ENCODE assay signal across 7 mouse cellular contexts in the genomic region with DNA sequence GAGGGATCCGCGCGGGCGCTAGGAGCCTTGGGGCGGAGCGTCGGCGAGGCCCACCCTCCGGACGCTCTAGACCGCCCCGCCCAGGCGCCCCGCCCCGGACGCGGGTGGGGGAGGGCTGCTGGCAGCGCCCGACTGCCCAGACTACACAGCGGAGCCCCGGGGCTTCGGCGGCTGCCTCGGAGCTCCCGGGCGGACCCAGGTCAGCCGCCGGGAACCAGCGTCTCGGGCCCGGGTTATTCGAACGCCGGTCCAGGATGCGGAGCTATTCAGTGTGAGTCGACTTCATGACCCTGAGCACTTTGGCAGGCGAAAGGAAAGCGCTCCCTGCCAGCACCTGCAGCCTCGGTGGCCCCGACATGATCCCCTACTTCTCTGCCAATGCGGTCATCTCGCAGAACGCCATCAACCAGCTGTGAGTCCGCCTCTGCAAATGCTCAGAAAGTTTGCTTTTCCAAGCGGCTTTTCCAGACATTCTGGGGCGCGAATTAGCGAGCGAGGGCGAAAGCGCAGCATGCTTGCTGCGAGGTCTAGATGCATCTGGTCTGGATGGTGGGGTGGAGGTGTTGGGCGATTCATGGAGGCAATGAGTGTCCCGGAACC.
DNase-seq lines count a peak whose midpoint lies in the region; ATAC-seq and TF ChIP-seq lines count a peak whose summit lies in the region.

No protein-coding gene starts in this region.

- H3K4me3 ChIP-seq in embryonic facial prominence, embryonic 10.5 days, result peak overlapping the region; percentile 75
- H3K4me3 ChIP-seq in intestine, postnatal 0 days (ENCODE audit: low read depth, low read length), result peak overlapping the region; percentile 61
- peak overlapping the region; percentile 74 for H3K4me3 ChIP-seq in limb, embryonic 10.5 days
- peak overlapping the region; percentile 60 for H3K4me3 ChIP-seq in midbrain, embryonic 12.5 days

- peak; percentile 98 for ATAC-seq in granulocyte monocyte progenitor cell, adult 5-6 weeks (replicated peaks; ENCODE audit: poor library complexity, severe bottlenecking)
- ATAC-seq in intestine, postnatal 0 days, result peak; percentile 99
- peak; percentile 92 for ATAC-seq in midbrain, embryonic 12.5 days (ENCODE audit: low FRiP score, low read depth)

- no peak for TF ChIP-seq CTCF in intestine, postnatal 0 days (IDR thresholded peaks at IDR 0.05; ENCODE audit: low read depth)

- under 1% methylated on average over 54 of the region's 54 CpGs for WGBS in embryonic facial prominence, embryonic 10.5 days
- 1% methylated on average over 54 of the region's 54 CpGs for WGBS in intestine, postnatal 0 days
- WGBS in limb, embryonic 10.5 days, result under 1% methylated on average over 54 of the region's 54 CpGs
- WGBS in midbrain, embryonic 12.5 days, result under 1% methylated on average over 42 of the region's 54 CpGs

- H3K27ac ChIP-seq in embryonic facial prominence, embryonic 10.5 days (replicated peaks), result peak overlapping the region; percentile 79
- H3K27ac ChIP-seq in intestine, postnatal 0 days (ENCODE audit: low read depth, low read length), result peak overlapping the region; percentile 42; the same call in 1 of the 2 replicates
- H3K27ac ChIP-seq in limb, embryonic 10.5 days, result peak overlapping the region; percentile 83
- no peak overlapping the region for H3K27ac ChIP-seq in midbrain, embryonic 12.5 days (replicated peaks)

- H3K27me3 ChIP-seq in embryonic facial prominence, embryonic 10.5 days (replicated peaks; ENCODE audit: low read depth, poor library complexity, severe bottlenecking), result peaks cover 16% of the 10 kb centered on the region
- no peaks in the 10 kb centered on the region for H3K27me3 ChIP-seq in intestine, postnatal 0 days (replicated peaks; ENCODE audit: control insufficient read depth, insufficient read depth, low read length)
- peaks cover 8% of the 10 kb centered on the region; the same call in 1 of the 2 replicates for H3K27me3 ChIP-seq in limb, embryonic 10.5 days (ENCODE audit: low read depth, poor library complexity, severe bottlenecking)
- H3K27me3 ChIP-seq in midbrain, embryonic 12.5 days, result 0 out of 2 replicates have a peak, but pooled peaks cover 7% of the 10 kb centered on the region

- H3K36me3 ChIP-seq in embryonic facial prominence, embryonic 10.5 days (replicated peaks), result no peaks in the 10 kb centered on the region
- no peaks in the 10 kb centered on the region for H3K36me3 ChIP-seq in intestine, postnatal 0 days (ENCODE audit: control insufficient read depth, insufficient read depth)
- no peaks in the 10 kb centered on the region for H3K36me3 ChIP-seq in limb, embryonic 10.5 days
- no peaks in the 10 kb centered on the region for H3K36me3 ChIP-seq in midbrain, embryonic 12.5 days

- peaks cover 15% of the 10 kb centered on the region for H3K4me1 ChIP-seq in embryonic facial prominence, embryonic 10.5 days
- H3K4me1 ChIP-seq in intestine, postnatal 0 days (replicated peaks; ENCODE audit: control insufficient read depth, insufficient read depth, low read length), result no peaks in the 10 kb centered on the region
- H3K4me1 ChIP-seq in limb, embryonic 10.5 days, result peaks cover 21% of the 10 kb centered on the region
- H3K4me1 ChIP-seq in midbrain, embryonic 12.5 days, result peaks cover 14% of the 10 kb centered on the region

- H3K9ac ChIP-seq in intestine, postnatal 0 days (ENCODE audit: low read depth, low read length), result peak overlapping the region; percentile 61
- peak overlapping the region; percentile 64 for H3K9ac ChIP-seq in midbrain, embryonic 12.5 days (replicated peaks)

- H3K4me2 ChIP-seq in intestine, postnatal 0 days (replicated peaks; ENCODE audit: low read depth), result peak overlapping the region; percentile 83
- H3K4me2 ChIP-seq in midbrain, embryonic 12.5 days (replicated peaks), result peak overlapping the region; percentile 88

- peak; percentile 95 for DNase-seq in adrenal gland, postnatal 25 days
- DNase-seq in embryonic facial prominence, embryonic 10.5 days (ENCODE audit: low spot score), result peak; percentile 92
- peak; percentile 91 for DNase-seq in limb, embryonic 10.5 days (ENCODE audit: low spot score)
- peak; percentile 81 for DNase-seq in skeletal muscle tissue, adult 2 months (ENCODE audit: low read depth, low spot score)

- H3K9me3 ChIP-seq in embryonic facial prominence, embryonic 10.5 days, result no peaks in the 10 kb centered on the region
- H3K9me3 ChIP-seq in intestine, postnatal 0 days (ENCODE audit: control insufficient read depth), result no peaks in the 10 kb centered on the region
- H3K9me3 ChIP-seq in limb, embryonic 10.5 days (replicated peaks), result no peaks in the 10 kb centered on the region
- no peaks in the 10 kb centered on the region for H3K9me3 ChIP-seq in midbrain, embryonic 12.5 days
